Mouse (Mus musculus) retina, adult 2 months (tissue): ENCODE results near the gene Mcm10.
"Not testable (repeated sequence)": the region's sequence is repeated elsewhere in the genome, so short reads cannot be mapped to it uniquely, and the experiment has no call there.

Experiments used
- DNase-seq: peaks from one replicate; pipeline ENCODE4 v3.0.0-alpha.2; 2012; ENCODE audit warnings: low read depth, low spot score

The Mcm10 gene

DNA sequence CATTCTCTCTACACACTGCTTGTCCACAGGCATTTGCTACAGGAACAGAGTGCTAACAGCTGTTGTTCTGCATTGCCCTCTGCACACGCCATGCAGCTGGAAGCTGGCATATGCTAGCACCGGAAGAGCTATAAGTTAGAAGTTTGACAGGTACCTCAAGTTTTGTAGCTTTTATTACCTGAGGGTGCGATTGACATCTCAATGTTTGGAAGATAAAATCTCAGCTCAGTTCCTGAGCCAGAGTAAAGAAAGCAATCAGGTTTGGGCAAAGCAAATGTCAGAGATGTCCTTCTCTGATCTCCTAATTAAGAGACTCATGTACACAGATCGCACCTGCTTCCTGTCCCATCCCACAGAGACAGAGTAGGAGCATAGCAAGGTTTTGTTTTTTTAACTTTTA, 25.8 kb downstream of the Mcm10 start:
- no peak for DNase-seq

DNA sequence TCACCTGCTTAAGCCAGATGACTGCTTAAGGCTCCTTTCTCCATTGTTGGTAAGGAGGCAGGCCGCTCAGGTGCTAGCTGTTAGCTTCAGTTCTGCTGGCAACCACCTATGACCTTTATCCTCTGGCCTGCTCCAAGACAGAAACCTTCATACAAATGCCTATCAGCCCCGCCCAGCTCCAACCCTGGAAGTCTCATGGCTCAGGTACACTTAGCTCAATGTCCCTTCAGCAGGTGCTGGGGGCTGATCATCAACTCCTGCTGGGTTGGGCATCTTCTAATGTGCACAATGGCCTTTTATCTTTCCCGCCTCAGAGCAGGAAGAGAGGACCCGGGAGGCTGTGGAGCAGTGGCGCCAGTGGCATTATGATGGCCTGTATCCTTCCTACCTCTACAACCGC, 27.6 kb downstream of the Mcm10 start:
- no peak for DNase-seq

- DNase-seq, result no peak
Measured at GRCm38 (mm10) chr2:4983987-4984386, 28.6 kb downstream of the Mcm10 start.

DNA sequence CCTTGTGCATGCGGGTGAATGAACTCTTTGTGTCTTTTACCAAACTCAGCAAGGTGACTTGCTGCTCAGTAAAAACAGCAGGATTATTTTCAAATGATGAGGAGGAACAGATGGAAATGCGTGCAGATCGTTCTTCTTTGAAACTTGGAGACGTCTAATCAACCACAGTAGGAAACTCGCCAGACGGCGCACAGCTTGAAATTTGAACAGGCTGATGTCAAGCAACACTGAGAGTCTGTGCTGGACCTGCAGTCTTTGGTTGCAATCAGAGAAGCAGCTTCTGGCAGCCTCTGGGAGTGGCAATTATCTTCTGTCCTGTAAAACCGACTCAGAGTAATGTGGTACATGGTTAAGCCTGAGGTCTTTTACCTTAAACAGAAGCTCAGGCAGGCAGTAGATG, 34.5 kb downstream of the Mcm10 start:
- no peak for DNase-seq

GRCm38 (mm10) chr2:4975807-4976206, 36.8 kb downstream of the Mcm10 start, which contains the start of gene Ucma:
Gene Ucma, plus strand, starts transcription at chr2:4976122.
- no peak for DNase-seq

GRCm38 (mm10) chr2:4969083-4969482, 43.5 kb downstream of the Mcm10 start:
- no peak for DNase-seq

DNA sequence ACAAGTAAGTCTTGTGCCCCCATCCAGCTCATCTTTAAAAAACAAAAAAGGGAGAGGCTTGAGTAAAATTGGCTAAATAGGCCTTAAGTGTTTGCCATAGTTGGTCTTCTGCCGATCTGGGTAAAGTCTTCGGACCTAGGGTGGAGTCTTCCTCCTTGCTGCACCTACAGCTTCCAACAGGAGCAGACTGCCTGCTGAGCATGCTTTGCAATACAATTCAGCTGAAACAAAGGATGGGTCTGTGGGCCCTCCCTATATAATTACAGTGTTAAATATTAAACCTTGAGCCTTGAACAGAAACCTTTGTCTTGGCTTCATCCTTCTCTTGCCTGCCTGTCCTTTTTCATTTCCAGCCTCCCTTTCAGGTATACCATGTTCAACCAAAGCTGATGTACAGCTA, 44.8 kb downstream of the Mcm10 start:
- DNase-seq, result no peak

- DNase-seq, result no peak
Measured at GRCm38 (mm10) chr2:4958039-4958438, 54.6 kb downstream of the Mcm10 start.

DNA sequence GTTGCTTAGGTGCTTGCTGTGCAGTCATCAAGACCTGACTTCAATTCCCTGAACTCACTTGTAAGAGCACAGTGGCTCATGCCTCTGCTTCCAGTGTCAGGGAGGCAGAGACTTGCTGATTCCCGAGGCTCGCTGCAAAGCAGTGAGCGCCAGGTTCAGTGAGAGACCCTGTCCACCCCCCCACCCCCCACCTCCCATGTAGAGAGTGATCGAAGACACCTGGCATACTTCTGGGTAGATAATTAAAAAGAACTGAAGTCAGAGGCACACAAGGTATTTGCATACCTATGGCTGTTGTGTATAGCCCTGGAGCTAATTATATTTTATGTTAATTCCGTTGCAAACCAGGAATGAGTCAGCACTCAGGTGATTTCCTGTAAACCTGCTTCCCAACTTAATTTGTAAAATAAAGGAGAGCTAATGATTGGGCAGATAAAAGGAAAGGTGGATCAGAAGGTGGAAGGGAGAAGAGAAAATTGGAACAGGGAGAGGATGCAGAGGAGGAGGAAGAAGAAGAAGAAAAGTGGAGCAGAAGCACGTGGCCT, 58.3 kb downstream of the Mcm10 start:
- DNase-seq, result no peak

DNA sequence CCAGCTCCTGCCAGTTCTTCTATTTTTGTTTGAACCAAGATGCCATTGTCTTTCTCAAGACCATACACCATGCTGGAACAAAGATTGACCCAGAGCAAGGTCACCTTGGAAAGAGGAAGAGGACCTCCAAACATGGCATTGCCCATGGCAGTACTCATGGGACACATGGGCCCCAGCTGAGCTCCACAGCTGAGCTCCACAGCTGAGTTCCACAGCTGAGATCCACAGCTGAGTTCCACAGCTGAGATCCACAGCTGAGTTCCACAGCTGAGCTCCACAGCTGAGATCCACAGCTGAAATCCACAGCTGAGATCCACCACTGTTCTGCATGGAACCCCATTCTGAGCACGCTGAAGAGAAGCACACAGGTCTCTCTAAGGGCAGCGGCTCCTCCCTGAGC, 61.6 kb downstream of the Mcm10 start:
- DNase-seq, result no peak

- not testable (repeated sequence) for DNase-seq
Measured at GRCm38 (mm10) chr2:4949691-4950090, 62.9 kb downstream of the Mcm10 start.

- no peak for DNase-seq
Measured at GRCm38 (mm10) chr2:4940861-4941260, 71.7 kb downstream of the Mcm10 start.
